Mouse (Mus musculus) mouse embryonic stem cell (cell line): ENCODE data around the gene Ankrd52.
"Not testable (repeated sequence)": the region's sequence is repeated elsewhere in the genome, so short reads cannot be mapped to it uniquely, and the experiment has no call there.

Experiments
- in situ Hi-C, 2 experiments: fragments of 300-500 bp; cut with MboI; formaldehyde crosslinking; loops; 1 replicate in 1 of 2; 3 replicates in 1 of 2; pipeline ENCODE4 v1.14.3; 2019 to 2020; ENCODE audit warnings: low sequenced_read_pairs in 2 of 2, low pct_unique_long_range_greater_than_20kb in 1 of 2, mixed read lengths in 1 of 2; ENCODE audit not compliant: unreplicated experiment in 1 of 2

Gene Ankrd52

GRCm38 (mm10) chr10:128376455-128377211 lies at the start of gene Ankrd52:
Gene Ankrd52 (plus strand): TSS chr10:128377115.
- in situ Hi-C loops = no loop called here

DNA sequence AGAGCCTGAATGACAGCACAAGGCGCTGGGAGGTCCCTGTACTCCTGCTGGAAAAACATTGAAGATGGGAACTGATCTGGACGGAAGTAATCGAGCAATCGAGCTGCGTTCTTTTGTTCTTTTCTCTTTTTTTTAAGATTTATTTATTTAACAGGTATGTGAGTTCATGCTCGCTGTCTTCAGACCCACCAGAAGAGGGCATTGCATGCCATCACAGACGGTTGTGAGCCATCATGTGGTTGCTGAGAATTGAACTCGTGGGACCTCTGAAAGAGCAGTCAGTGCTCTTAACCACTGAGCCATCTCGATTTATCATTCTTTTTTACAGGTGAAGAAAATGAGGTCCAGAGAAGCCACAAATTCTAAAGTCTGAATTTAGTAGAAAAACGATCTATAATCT lies 49.3 kb upstream of the Ankrd52 start:
- in situ Hi-C loops = no loop called here

GRCm38 (mm10) chr10:128332358-128333249 lies 44.3 kb upstream of the Ankrd52 start:
- in situ Hi-C loops = not testable (repeated sequence)

- in situ Hi-C loops = no loop called here
These were observed 41.3 kb upstream of the Ankrd52 start for GRCm38 (mm10) chr10:128335582-128335981.

GRCm38 (mm10) chr10:128336195-128336594 lies 40.7 kb upstream of the Ankrd52 start:
- in situ Hi-C loops = no loop called here

- in situ Hi-C loops = no loop called here
These were observed 40.3 kb upstream of the Ankrd52 start for GRCm38 (mm10) chr10:128336597-128336996.

DNA sequence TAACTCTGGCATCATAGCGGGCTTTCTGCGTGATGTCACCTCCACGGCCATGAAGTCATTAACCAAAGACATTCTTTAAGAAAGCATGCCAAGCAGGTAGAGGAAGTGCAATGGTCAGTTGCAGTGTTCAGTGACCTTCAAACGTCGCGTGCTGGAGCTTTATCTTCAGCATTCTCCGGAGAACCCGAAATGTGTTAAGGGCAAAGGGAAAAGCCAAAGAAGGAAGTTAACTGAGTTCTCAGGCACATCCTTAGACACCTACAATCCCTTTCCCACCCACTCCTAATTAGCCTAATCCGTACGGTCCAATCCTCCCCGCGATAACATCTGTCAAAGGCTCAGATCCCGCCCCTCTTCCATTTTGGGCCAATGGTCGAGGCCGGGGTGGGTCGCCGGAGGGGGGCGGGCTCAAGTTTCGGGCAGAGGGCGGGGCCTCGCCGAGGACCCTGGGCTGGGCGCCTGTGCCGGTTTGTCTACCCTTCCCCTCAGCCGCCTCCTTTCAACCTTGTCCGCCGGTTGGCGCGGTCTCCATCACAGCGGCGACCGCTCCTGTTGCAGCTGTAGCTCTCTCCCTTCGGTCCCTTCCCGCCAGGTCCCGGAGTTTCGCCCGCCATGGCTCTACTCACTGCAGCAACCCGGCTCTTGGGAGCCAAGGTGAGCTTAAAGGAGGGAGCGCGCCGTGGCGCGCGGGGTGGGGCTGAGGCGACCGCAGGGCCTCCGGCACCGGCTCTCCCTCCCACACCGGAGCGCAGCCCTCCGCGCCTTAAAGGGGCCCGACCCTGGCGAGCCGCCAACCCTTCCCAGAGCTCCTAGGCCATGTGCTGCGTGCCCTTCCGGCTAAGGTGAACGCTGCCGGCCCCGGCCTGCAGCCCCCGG lies 39.4 kb upstream of the Ankrd52 start, which contains the start of gene Cs:
Cs (plus strand) TSS at position 429 of the 876 bp plus-strand sequence.
- in situ Hi-C loops = no loop called here

DNA sequence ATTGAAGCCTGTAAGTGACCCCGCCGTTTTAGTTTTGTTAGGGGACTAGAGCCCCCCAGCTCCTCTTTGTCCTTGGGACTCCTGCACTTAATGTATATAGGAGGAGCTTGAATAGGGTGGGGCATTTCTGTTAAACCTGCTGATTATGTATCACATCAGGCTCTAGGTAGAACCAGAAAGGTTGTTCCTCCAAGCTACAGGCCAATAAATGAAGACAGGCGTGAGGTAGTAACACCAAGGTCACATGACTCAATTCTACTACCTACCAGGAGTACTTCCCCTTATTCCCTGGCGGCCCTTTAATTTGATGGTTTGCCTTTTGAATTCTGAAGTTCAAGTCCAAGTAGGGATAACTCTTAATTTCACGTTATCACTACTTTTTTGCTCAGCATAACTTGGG lies 38.5 kb upstream of the Ankrd52 start:
- in situ Hi-C loops = no loop called here

DNA sequence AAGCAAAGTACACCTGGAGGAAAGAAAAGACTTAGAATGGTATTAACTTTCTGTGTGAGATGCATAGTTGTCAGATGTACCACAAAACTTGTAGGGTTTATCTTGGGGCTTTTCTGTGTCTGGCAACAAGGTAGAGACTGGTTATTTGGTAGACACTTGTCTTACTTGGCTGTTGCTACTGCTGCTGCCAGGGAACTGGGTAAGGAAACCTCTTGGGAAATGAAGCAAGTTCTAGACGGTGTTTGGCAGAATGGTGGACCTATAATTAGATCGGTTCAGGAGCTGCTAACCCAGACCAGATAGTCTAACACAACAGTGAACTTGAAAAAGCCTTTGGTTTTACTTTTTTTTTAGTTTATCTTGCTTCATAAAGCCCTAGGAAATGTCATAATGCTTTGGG lies 38.0 kb upstream of the Ankrd52 start:
- in situ Hi-C loops = no loop called here

DNA sequence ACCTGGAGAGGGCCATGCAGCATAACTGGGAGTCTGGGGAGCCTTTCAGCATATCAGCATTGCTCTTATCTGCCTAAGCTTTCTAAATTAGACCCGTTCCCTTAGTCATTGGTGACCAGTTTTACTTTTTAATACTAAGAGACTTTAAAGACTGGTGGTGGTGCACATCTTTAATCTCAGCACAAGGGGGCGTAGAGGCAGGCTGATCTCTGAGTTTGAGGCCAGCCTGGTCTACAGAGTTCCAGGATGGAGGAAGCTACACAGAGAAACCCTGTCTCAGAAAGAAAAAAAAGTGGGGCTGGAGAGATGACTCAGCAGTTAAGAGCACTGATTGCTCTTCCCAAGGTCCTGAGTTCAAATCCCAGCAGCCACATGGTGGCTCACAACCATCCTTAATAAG lies 36.7 kb upstream of the Ankrd52 start:
- in situ Hi-C loops = loop anchor here in 1 of 2 experiments (10.0 kb wide), 1 partner anchor 115 kb away; the partner anchor contains the start of gene Smarcc2

GRCm38 (mm10) chr10:128343436-128343835 lies 33.5 kb upstream of the Ankrd52 start:
- in situ Hi-C loops = loop anchor here in 1 of 2 experiments (10.0 kb wide), 1 partner anchor 111 kb away; the partner anchor contains the start of gene Smarcc2

- in situ Hi-C loops = loop anchor here in 1 of 2 experiments (10.0 kb wide), 1 partner anchor 110 kb away; the partner anchor contains the start of gene Smarcc2
These were observed 32.2 kb upstream of the Ankrd52 start for GRCm38 (mm10) chr10:128344568-128345275.

DNA sequence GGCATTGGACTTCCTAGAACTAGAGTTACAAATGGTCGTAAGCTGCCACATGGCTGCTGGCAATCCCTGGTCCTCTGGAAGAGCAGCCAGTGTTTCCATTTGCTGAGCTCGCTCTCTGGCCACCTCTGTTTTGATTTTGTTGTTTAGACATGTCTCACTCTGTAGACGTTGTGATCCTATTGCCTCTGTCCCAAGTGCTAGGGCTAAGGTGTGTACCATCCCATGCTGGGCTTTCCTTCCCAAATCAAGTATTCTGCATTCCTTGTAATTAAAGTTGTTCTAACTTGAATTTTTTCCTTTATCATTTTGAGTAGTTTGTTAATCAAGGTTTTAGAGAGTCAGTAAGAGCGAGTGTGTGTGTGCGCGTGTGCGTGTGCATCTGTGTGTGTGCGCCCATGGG lies 29.4 kb upstream of the Ankrd52 start:
- in situ Hi-C loops = loop anchor here in 1 of 2 experiments (10.0 kb wide), 1 partner anchor 107 kb away; the partner anchor contains the start of gene Smarcc2

DNA sequence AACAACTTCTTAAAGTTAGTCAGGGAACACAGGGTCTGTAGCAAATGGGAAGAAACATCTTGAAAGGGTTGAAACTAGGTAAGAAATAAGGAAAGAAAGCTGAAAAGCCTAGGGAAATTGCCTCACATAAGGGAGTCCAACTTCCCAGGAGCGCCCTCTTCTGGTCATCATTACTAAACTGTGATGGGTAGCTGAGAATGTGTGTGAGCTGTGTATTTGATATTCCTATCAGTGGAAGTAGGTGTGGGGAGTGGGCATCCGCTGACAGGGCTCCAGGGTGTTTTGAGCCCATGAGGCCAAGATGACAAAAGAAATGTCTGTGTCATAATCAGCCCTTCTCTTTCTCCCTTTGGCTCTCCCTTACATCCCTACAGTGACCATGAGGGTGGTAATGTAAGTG lies 18.1 kb upstream of the Ankrd52 start:
- in situ Hi-C loops = no loop called here

DNA sequence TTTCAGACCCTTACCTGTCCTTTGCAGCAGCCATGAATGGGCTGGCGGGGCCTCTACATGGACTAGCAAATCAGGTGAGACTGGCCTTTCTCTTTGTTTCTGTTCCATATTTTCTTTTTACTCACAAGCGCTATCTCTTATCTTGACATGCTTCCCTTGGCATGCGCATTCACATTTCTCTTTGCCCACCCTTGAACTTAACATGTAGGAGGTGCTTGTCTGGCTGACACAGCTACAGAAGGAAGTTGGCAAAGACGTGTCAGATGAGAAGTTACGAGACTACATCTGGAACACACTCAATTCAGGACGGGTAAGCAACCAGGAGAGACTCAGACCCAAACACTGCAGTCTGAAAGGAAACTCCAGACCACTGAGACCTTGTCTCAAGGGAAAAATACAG lies 17.7 kb upstream of the Ankrd52 start:
- in situ Hi-C loops = no loop called here

- in situ Hi-C loops = no loop called here
These were observed 15.1 kb upstream of the Ankrd52 start for GRCm38 (mm10) chr10:128361836-128362235.

DNA sequence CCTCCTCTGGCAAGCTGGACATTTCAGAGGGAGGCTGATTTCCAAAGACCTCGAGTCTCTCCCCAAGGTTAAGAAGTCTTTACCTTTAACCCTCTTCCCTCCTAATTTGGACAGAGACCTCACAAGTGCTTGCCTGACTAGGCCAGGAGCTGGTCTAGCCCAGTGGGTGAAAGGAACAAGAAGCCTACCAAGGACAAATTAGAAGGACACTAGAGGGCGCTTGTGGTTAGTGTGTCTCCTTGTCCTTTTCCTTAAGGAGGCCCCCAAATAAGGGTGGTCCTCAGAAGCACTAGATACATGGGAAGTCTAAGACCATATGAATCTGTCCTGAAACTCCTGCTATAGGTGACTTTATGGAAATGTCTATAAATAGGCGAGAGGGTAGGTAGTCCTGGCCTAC lies 14.3 kb upstream of the Ankrd52 start:
- in situ Hi-C loops = no loop called here
